Mouse (Mus musculus) E14TG2a.4 (cell line): ENCODE results near the gene Dchs1.

Source experiments
- H3K27me3 ChIP-seq: 2 replicates; pipeline ENCODE4 v1.6.1; 2014; ENCODE audit warnings: low read length, control low read depth; ENCODE audit not compliant: insufficient read depth
- H3K36me3 ChIP-seq: 2 replicates; pipeline ENCODE4 v1.6.1; 2014; ENCODE audit warnings: low read length, control low read depth; ENCODE audit not compliant: insufficient read depth
- H3K4me1 ChIP-seq: replicated peaks from 2 replicates; pipeline ENCODE4 v1.6.1; 2014; ENCODE audit warnings: low read depth, low read length, control low read depth
- H3K4me3 ChIP-seq: replicated peaks from 2 replicates; pipeline ENCODE4 v1.5.1; 2014; ENCODE audit warnings: mild to moderate bottlenecking, low read length
- H3K9me3 ChIP-seq: 2 replicates; pipeline ENCODE4 v1.6.1; 2014; ENCODE audit warnings: low read length, control low read depth
- CTCF ChIP-seq: conservative IDR thresholded peaks from 2 replicates; pipeline ENCODE4 v1.5.1; 2014; ENCODE audit warnings: low read length
- NANOG ChIP-seq: IDR thresholded peaks from 2 replicates; pipeline ENCODE4 v1.6.1; 2014; ENCODE audit warnings: borderline replicate concordance, low read length, mixed read lengths
- POU5F1 ChIP-seq: IDR thresholded peaks from 2 replicates; pipeline ENCODE4 v1.6.1; 2014; ENCODE audit warnings: low read length, borderline replicate concordance

Gene Dchs1

GRCm38 (mm10) chr7:105734826-105735225, 52.6 kb downstream of the Dchs1 start:
- peak overlapping the region; percentile 92; the same call in 1 of the 2 replicates for H3K4me3 ChIP-seq
- peaks cover 5% of the 10 kb centered on the region; the same call in 1 of the 2 replicates for H3K27me3 ChIP-seq
- H3K4me1 ChIP-seq: peaks cover 52% of the 10 kb centered on the region
- no peaks in the 10 kb centered on the region for H3K9me3 ChIP-seq
- TF ChIP-seq CTCF (no peak), NANOG (no peak), POU5F1 (no peak)
- peaks cover 58% of the 10 kb centered on the region for H3K36me3 ChIP-seq

- Histone ChIP-seq H3K27me3 (peaks cover 5% of the 10 kb centered on the region; the same call in 1 of the 2 replicates), H3K9me3 (no peaks in the 10 kb centered on the region), H3K4me3 (no peak overlapping the region), H3K4me1 (peaks cover 42% of the 10 kb centered on the region), H3K36me3 (peaks cover 64% of the 10 kb centered on the region)
- no peak for TF ChIP-seq POU5F1
- TF ChIP-seq NANOG: no peak
- no peak for TF ChIP-seq CTCF
Observed at GRCm38 (mm10) chr7:105733836-105734235, 53.6 kb downstream of the Dchs1 start.

GRCm38 (mm10) chr7:105728701-105729428, 58.6 kb downstream of the Dchs1 start:
- peaks cover 58% of the 10 kb centered on the region for H3K36me3 ChIP-seq
- H3K27me3 ChIP-seq: no peaks in the 10 kb centered on the region
- peaks cover 10% of the 10 kb centered on the region for H3K4me1 ChIP-seq
- TF ChIP-seq NANOG (no peak), POU5F1 (no peak), CTCF (no peak)
- no peaks in the 10 kb centered on the region for H3K9me3 ChIP-seq
- H3K4me3 ChIP-seq: no peak overlapping the region

GRCm38 (mm10) chr7:105726980-105727325, 60.5 kb downstream of the Dchs1 start:
- TF ChIP-seq CTCF (no peak), POU5F1 (no peak), NANOG (no peak)
- H3K36me3 ChIP-seq: peaks cover 39% of the 10 kb centered on the region
- no peak overlapping the region for H3K4me3 ChIP-seq
- H3K9me3 ChIP-seq: no peaks in the 10 kb centered on the region
- no peaks in the 10 kb centered on the region for H3K27me3 ChIP-seq
- H3K4me1 ChIP-seq: peaks cover 4% of the 10 kb centered on the region; the same call in 1 of the 2 replicates

GRCm38 (mm10) chr7:105726144-105726979, 61.1 kb downstream of the Dchs1 start:
- H3K4me3 ChIP-seq: no peak overlapping the region
- H3K4me1 ChIP-seq: peaks cover 5% of the 10 kb centered on the region; the same call in 1 of the 2 replicates
- H3K27me3 ChIP-seq: 0 out of 2 replicates have a peak, but pooled peaks cover under 1% of the 10 kb centered on the region
- peaks cover 33% of the 10 kb centered on the region for H3K36me3 ChIP-seq
- no peak for TF ChIP-seq NANOG
- TF ChIP-seq POU5F1: no peak
- peak; percentile 67 for TF ChIP-seq CTCF
- no peaks in the 10 kb centered on the region for H3K9me3 ChIP-seq

GRCm38 (mm10) chr7:105721916-105722315, 65.5 kb downstream of the Dchs1 start:
- no peak for TF ChIP-seq CTCF
- TF ChIP-seq POU5F1: no peak
- TF ChIP-seq NANOG: no peak
- H3K9me3 ChIP-seq: no peaks in the 10 kb centered on the region
- H3K36me3 ChIP-seq: no peaks in the 10 kb centered on the region
- H3K4me3 ChIP-seq: no peak overlapping the region
- H3K4me1 ChIP-seq: peaks cover 14% of the 10 kb centered on the region; the same call in 1 of the 2 replicates
- peaks cover 9% of the 10 kb centered on the region; the same call in 1 of the 2 replicates for H3K27me3 ChIP-seq

GRCm38 (mm10) chr7:105715366-105715765, 72.1 kb downstream of the Dchs1 start:
- Histone ChIP-seq H3K9me3 (no peaks in the 10 kb centered on the region), H3K27me3 (peaks cover 4% of the 10 kb centered on the region; the same call in 1 of the 2 replicates), H3K36me3 (no peaks in the 10 kb centered on the region), H3K4me3 (no peak overlapping the region), H3K4me1 (peaks cover under 1% of the 10 kb centered on the region; the same call in 1 of the 2 replicates)
- TF ChIP-seq POU5F1 (no peak), CTCF (peak; percentile 40)

GRCm38 (mm10) chr7:105708733-105709132, 78.7 kb downstream of the Dchs1 start:
- no peaks in the 10 kb centered on the region for H3K9me3 ChIP-seq

More at GRCm38 (mm10) chr7:105708733-105709132, 78.7 kb downstream of the Dchs1 start:
- H3K27me3 ChIP-seq: peaks cover 6% of the 10 kb centered on the region; the same call in 1 of the 2 replicates
- no peaks in the 10 kb centered on the region for H3K36me3 ChIP-seq
- H3K4me3 ChIP-seq: no peak overlapping the region
- H3K4me1 ChIP-seq: no peaks in the 10 kb centered on the region
- TF ChIP-seq NANOG (no peak), POU5F1 (no peak), CTCF (no peak)
